8 mouse cellular contexts compared by ENCODE assay signal in the genomic region with DNA sequence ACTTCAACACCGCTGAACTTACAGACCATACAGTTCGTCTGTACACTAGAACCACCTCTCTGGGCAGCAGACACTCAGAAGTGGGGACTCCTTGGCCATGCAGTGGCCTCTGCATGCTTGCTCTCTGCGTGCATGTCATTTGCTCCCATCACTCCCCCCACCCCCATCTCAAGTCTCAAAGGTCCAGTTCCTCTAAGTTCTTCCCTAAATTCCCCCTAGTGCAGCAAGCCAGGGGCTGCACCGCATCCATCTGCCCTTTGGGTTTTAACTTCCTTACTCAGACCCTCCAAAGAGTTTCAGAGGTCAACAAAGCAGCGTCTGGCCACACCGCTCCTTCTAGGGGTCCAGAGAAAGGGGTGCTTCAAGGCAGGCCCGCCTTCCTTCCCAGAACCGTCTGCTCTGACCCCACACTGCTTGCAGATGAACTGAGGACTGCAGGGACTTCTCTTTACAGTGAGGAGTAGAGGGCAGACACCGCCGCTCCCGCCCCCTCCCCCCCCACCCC. TPM values are rescaled to one million over a fixed set of nuclear protein-coding genes. Genes with fewer than 3 reads are reported as not detected.
A peak's percentile ranks its signal among the peaks of the same experiment; 100 is the strongest.
DNase-seq lines count a peak whose midpoint lies in the region; ATAC-seq and TF ChIP-seq lines count a peak whose summit lies in the region.

No protein-coding gene starts in this region.

- DNase-seq in heart, adult 18-20 months, result peak; percentile 66 to 76
- no peak for DNase-seq in heart, postnatal 14 days
- peak; percentile 82 for DNase-seq in MEL (ENCODE audit: low read depth, low spot score)
- no peak for DNase-seq in stomach, postnatal 0 days (ENCODE audit: low spot score)
- DNase-seq in adrenal gland, adult 8-10 months, result no peak
- DNase-seq in adrenal gland, postnatal 36 days, result no peak

- peaks cover 29% of the 10 kb centered on the region for H3K79me2 ChIP-seq in MEL (ENCODE audit: control insufficient read depth, insufficient read depth, low read length, poor library complexity)

- TF ChIP-seq RAD21 in MEL (IDR thresholded peaks at IDR 0.05; ENCODE audit: low read depth, low read length), result no peak

- no peaks in the 10 kb centered on the region for H3K27me3 ChIP-seq in MEL (ENCODE audit: control insufficient read depth in 1 of 2, insufficient read depth in 2 of 2, low read length in 2 of 2)
- H3K27me3 ChIP-seq in heart, embryonic 16.5 days (ENCODE audit: control insufficient read depth, insufficient read depth, low read length), result no peaks in the 10 kb centered on the region
- no peaks in the 10 kb centered on the region for H3K27me3 ChIP-seq in liver, embryonic 15.5 days
- H3K27me3 ChIP-seq in stomach, postnatal 0 days (ENCODE audit: control insufficient read depth, insufficient read depth, low read length), result no peaks in the 10 kb centered on the region

- 8% methylated on average over 11 of the region's 11 CpGs for WGBS in heart, embryonic 16.5 days
- 9% methylated on average over 11 of the region's 11 CpGs for WGBS in liver, embryonic 15.5 days (ENCODE audit: insufficient replicate concordance)
- WGBS in stomach, postnatal 0 days, result 5% methylated on average over 11 of the region's 11 CpGs

- peak overlapping the region; percentile 93 for H3K27ac ChIP-seq in MEL (ENCODE audit: control insufficient read depth, low read depth, low read length)
- peak overlapping the region; percentile 95 for H3K27ac ChIP-seq in heart, embryonic 16.5 days (ENCODE audit: low read length)
- peak overlapping the region; percentile 98 for H3K27ac ChIP-seq in liver, embryonic 15.5 days (replicated peaks)
- peak overlapping the region; percentile 99 for H3K27ac ChIP-seq in stomach, postnatal 0 days (replicated peaks)

- no peak; the same call in 1 of the 2 replicates for ATAC-seq in heart, embryonic 16.5 days (replicated peaks; ENCODE audit: extremely low read depth, insufficient read depth, low FRiP score)
- no peak; the same call in 1 of the 2 replicates for ATAC-seq in liver, embryonic 15.5 days (ENCODE audit: insufficient read depth)
- ATAC-seq in stomach, postnatal 0 days (ENCODE audit: low FRiP score, low TSS enrichment), result peak; percentile 11

- no peak for TF ChIP-seq CTCF in MEL (IDR thresholded peaks at IDR 0.05 in 2 of 3, conservative IDR thresholded peaks at IDR 0.05 in 1 of 3; ENCODE audit: control insufficient read depth in 1 of 3, insufficient read depth in 1 of 3, low read depth in 2 of 3, low read length in 3 of 3, poor library complexity in 1 of 3, severe bottlenecking in 1 of 3)
- no peak for TF ChIP-seq CTCF in stomach, postnatal 0 days (IDR thresholded peaks at IDR 0.05; ENCODE audit: low read depth)

- H3K4me3 ChIP-seq in MEL (ENCODE audit: control insufficient read depth in 1 of 2, insufficient read depth in 1 of 2, low read depth in 2 of 2, low read length in 2 of 2), result peak overlapping the region; percentile 48 to 51
- peak overlapping the region; percentile 2; the same call in 1 of the 2 replicates for H3K4me3 ChIP-seq in heart, embryonic 16.5 days (ENCODE audit: low read length)
- peak overlapping the region; percentile 49 for H3K4me3 ChIP-seq in liver, embryonic 15.5 days (replicated peaks)
- peak overlapping the region; percentile 17; the same call in 1 of the 2 replicates for H3K4me3 ChIP-seq in stomach, postnatal 0 days (ENCODE audit: low read depth, low read length)

- no peaks in the 10 kb centered on the region for H3K9me3 ChIP-seq in MEL (replicated peaks; ENCODE audit: insufficient read depth, low read length)
- H3K9me3 ChIP-seq in heart, embryonic 16.5 days (replicated peaks; ENCODE audit: control insufficient read depth, low read length), result no peaks in the 10 kb centered on the region
- no peaks in the 10 kb centered on the region for H3K9me3 ChIP-seq in liver, embryonic 15.5 days (replicated peaks)
- H3K9me3 ChIP-seq in stomach, postnatal 0 days (ENCODE audit: control insufficient read depth, low read length), result no peaks in the 10 kb centered on the region

- TF ChIP-seq POLR2A in MEL (IDR thresholded peaks at IDR 0.05; ENCODE audit: control insufficient read depth in 1 of 2, insufficient read depth in 1 of 2, low read depth in 1 of 2, low read length in 2 of 2, poor library complexity in 1 of 2), result peak in 1 of 2 experiments; percentile 60; a peak in 1 of 4 replicates

- peak overlapping the region; percentile 75 for H3K9ac ChIP-seq in MEL (ENCODE audit: control insufficient read depth, low read depth, low read length, poor library complexity, severe bottlenecking)
- peak overlapping the region; percentile 66 for H3K9ac ChIP-seq in heart, embryonic 16.5 days (ENCODE audit: low read length)
- H3K9ac ChIP-seq in liver, embryonic 15.5 days, result peak overlapping the region; percentile 68
- peak overlapping the region; percentile 60 for H3K9ac ChIP-seq in stomach, postnatal 0 days (ENCODE audit: low read length)

- H3K4me1 ChIP-seq in MEL (ENCODE audit: control insufficient read depth in 1 of 2, insufficient read depth in 2 of 2, low read length in 2 of 2), result peaks cover 36 to 53% of the 10 kb centered on the region in 2 experiments
- peaks cover 58% of the 10 kb centered on the region for H3K4me1 ChIP-seq in heart, embryonic 16.5 days (ENCODE audit: control insufficient read depth, insufficient read depth, low read length)
- H3K4me1 ChIP-seq in liver, embryonic 15.5 days (replicated peaks), result peaks cover 81% of the 10 kb centered on the region
- H3K4me1 ChIP-seq in stomach, postnatal 0 days (replicated peaks; ENCODE audit: control insufficient read depth, insufficient read depth), result peaks cover 21% of the 10 kb centered on the region

- H3K36me3 ChIP-seq in MEL (ENCODE audit: control insufficient read depth in 1 of 2, insufficient read depth in 2 of 2, low read length in 2 of 2), result peaks cover 2 to 47% of the 10 kb centered on the region in 2 experiments; a peak in 3 of 4 replicates
- 0 out of 2 replicates have a peak, but pooled peaks cover 3% of the 10 kb centered on the region for H3K36me3 ChIP-seq in heart, embryonic 16.5 days (ENCODE audit: control insufficient read depth, insufficient read depth)
- H3K36me3 ChIP-seq in liver, embryonic 15.5 days (replicated peaks), result peaks cover 31% of the 10 kb centered on the region
- H3K36me3 ChIP-seq in stomach, postnatal 0 days (ENCODE audit: control insufficient read depth, insufficient read depth, low read length), result no peaks in the 10 kb centered on the region

- peak overlapping the region; percentile 45 for H3K4me2 ChIP-seq in heart, embryonic 16.5 days (ENCODE audit: low read depth, low read length)
- peak overlapping the region; percentile 75 for H3K4me2 ChIP-seq in liver, embryonic 15.5 days
- H3K4me2 ChIP-seq in stomach, postnatal 0 days (replicated peaks; ENCODE audit: low read depth), result peak overlapping the region; percentile 44

- TF ChIP-seq EP300 in MEL (IDR thresholded peaks at IDR 0.05; ENCODE audit: low read depth in 1 of 2, low read length in 2 of 2), result no peak
- peak; percentile 10 for TF ChIP-seq EP300 in stomach, postnatal 0 days (optimal IDR thresholded peaks at IDR 0.05)

- intact Hi-C loops in heart, postnatal 14 days (cut with DNase I), result no loop called here

TF ChIP-seq in MEL, 35 proteins besides CTCF, POLR2A, EP300 and RAD21:
- no peak for TF ChIP-seq MXI1 (IDR thresholded peaks at IDR 0.05; ENCODE audit: low read depth, low read length)
- 0 out of 2 replicates have a peak, but pooled peaks have one; percentile 5 for TF ChIP-seq POLR2AphosphoS5 (IDR thresholded peaks at IDR 0.05; ENCODE audit: borderline replicate concordance, low read depth, low read length)
- TF ChIP-seq ZC3H11A (IDR thresholded peaks at IDR 0.05; ENCODE audit: low read depth, low read length), result no peak

RNA-seq across cellular contexts. Expression of a gene that starts 14.0 kb away (rescaled TPM):
- total RNA-seq in heart, adult 18-20 months (2021), result 10 to 100 TPM; 39.1 to 40.6 TPM
- total RNA-seq in heart, postnatal 14 days (2021), result 10 to 100 TPM; 48.3 to 57.2 TPM
- total RNA-seq in MEL (2012; rRNA removed), result 0.03 and 0.27 TPM in 2 replicates
- under 1 TPM in 1 of 2 experiments, not detected in 1; 0.88 TPM for polyA plus RNA-seq in MEL (2012; ENCODE audit: insufficient read depth in 1 of 2, insufficient read length in 2 of 2, low read depth in 1 of 2, low replicate concordance in 2 of 2, missing spikeins in 1 of 2)
- 8.5 and 13.7 TPM in 2 replicates for polyA plus RNA-seq in heart, embryonic 16.5 days (2015; fragmentation: Nextera tagmentation; extraction: Ambion mirVana)
- 0.79 and 1.0 TPM in 2 replicates for polyA plus RNA-seq in liver, embryonic 15.5 days (2015; fragmentation: Nextera tagmentation; extraction: Ambion mirVana)
- polyA plus RNA-seq in stomach, postnatal 0 days (2015; fragmentation: Nextera tagmentation; extraction: Ambion mirVana), result 9.4 and 10.4 TPM in 2 replicates
- 10 to 100 TPM in 1 of 4 experiments, 1 to 10 TPM in 3; 4.3 to 10.2 (median 6.4) TPM for total RNA-seq in adrenal gland, adult 8-10 months (2022)
- 10 to 100 TPM in 1 of 2 experiments, 1 to 10 TPM in 1; 6.5 to 11.1 TPM for total RNA-seq in adrenal gland, postnatal 36 days (2021)

RNA-seq across cellular contexts. Expression of a gene that starts 15.2 kb away (rescaled TPM):
- 100 to 1,000 TPM; 159 to 167 TPM for total RNA-seq in heart, adult 18-20 months (2021)
- total RNA-seq in heart, postnatal 14 days (2021), result 100 to 1,000 TPM; 161 to 165 TPM
- total RNA-seq in MEL (2012; rRNA removed), result 140 and 142 TPM in 2 replicates
- polyA plus RNA-seq in MEL (2012; ENCODE audit: insufficient read depth in 1 of 2, insufficient read length in 2 of 2, low read depth in 1 of 2, low replicate concordance in 2 of 2, missing spikeins in 1 of 2), result 100 to 1,000 TPM; 156 to 211 TPM
- 31.9 and 38.3 TPM in 2 replicates for polyA plus RNA-seq in heart, embryonic 16.5 days (2015; fragmentation: Nextera tagmentation; extraction: Ambion mirVana)
- polyA plus RNA-seq in liver, embryonic 15.5 days (2015; fragmentation: Nextera tagmentation; extraction: Ambion mirVana), result 34.8 and 39.0 TPM in 2 replicates
- 57.9 and 59.2 TPM in 2 replicates for polyA plus RNA-seq in stomach, postnatal 0 days (2015; fragmentation: Nextera tagmentation; extraction: Ambion mirVana)
- total RNA-seq in adrenal gland, adult 8-10 months (2022), result 100 to 1,000 TPM; 177 to 189 (median 179) TPM
- 100 to 1,000 TPM; 199 to 227 TPM for total RNA-seq in adrenal gland, postnatal 36 days (2021)

RNA-seq across cellular contexts. Expression of a gene that starts 49.0 kb away (rescaled TPM):
- total RNA-seq in heart, adult 18-20 months (2021), result 10 to 100 TPM; 74.3 to 75.2 TPM
- total RNA-seq in heart, postnatal 14 days (2021), result 10 to 100 TPM; 62.5 to 63.7 TPM
- 68.5 and 85.2 TPM in 2 replicates for total RNA-seq in MEL (2012; rRNA removed)
- 10 to 100 TPM in 1 of 2 experiments, not detected in 1; 90.5 TPM for polyA plus RNA-seq in MEL (2012; ENCODE audit: insufficient read depth in 1 of 2, insufficient read length in 2 of 2, low read depth in 1 of 2, low replicate concordance in 2 of 2, missing spikeins in 1 of 2)
- 51.1 and 53.0 TPM in 2 replicates for polyA plus RNA-seq in heart, embryonic 16.5 days (2015; fragmentation: Nextera tagmentation; extraction: Ambion mirVana)
- 32.7 and 35.9 TPM in 2 replicates for polyA plus RNA-seq in liver, embryonic 15.5 days (2015; fragmentation: Nextera tagmentation; extraction: Ambion mirVana)
- polyA plus RNA-seq in stomach, postnatal 0 days (2015; fragmentation: Nextera tagmentation; extraction: Ambion mirVana), result 42.3 and 44.2 TPM in 2 replicates
- 100 to 1,000 TPM; 102 to 141 (median 119) TPM for total RNA-seq in adrenal gland, adult 8-10 months (2022)
- 100 to 1,000 TPM in 1 of 2 experiments, 10 to 100 TPM in 1; 83.6 to 107 TPM for total RNA-seq in adrenal gland, postnatal 36 days (2021)

Comparison
In these comparisons a context has a peak if more than half of its experiments do, and no peak if none do; other contexts are left out.
1. DNase-seq: peak in heart, adult 18-20 months (2 of 2) and MEL (single experiment); none in heart, postnatal 14 days (0 of 2), stomach, postnatal 0 days (single experiment), adrenal gland, adult 8-10 months (single experiment) and adrenal gland, postnatal 36 days (0 of 2).
2. Peak in every context shown above with its lines, with median percentiles within 50 percentile points of each other: H3K27ac ChIP-seq, H3K4me3 ChIP-seq, H3K9ac ChIP-seq and H3K4me2 ChIP-seq.